Comparison of ENCODE assay signal across 9 mouse cellular contexts in genomic region chr8:11957046-11957783, GRCm38 (mm10).
DNase-seq lines count a peak whose midpoint lies in the region; ATAC-seq lines count a peak whose summit lies in the region.
"Had no signal": no experiment of that assay in that cellular context is flagged by ENCODE, and none has a peak within 500 bp of the region (broad histone marks: within the 10 kb centered on the region; RNA-seq: fewer than 3 reads in every experiment).

No protein-coding gene starts in this region.

- H3K9me3 ChIP-seq in limb, embryonic 11.5 days (ENCODE audit: control insufficient read depth, low read length), result no peaks in the 10 kb centered on the region
- no peaks in the 10 kb centered on the region for H3K9me3 ChIP-seq in limb, embryonic 10.5 days (replicated peaks)
- H3K9me3 ChIP-seq in neural tube, embryonic 12.5 days, result no peaks in the 10 kb centered on the region
- H3K9me3 ChIP-seq: embryonic facial prominence, embryonic 15.5 days had no signal

- no peak overlapping the region for H3K4me3 ChIP-seq in limb, embryonic 11.5 days (ENCODE audit: low read depth, low read length)
- no peak overlapping the region for H3K4me3 ChIP-seq in limb, embryonic 10.5 days
- no peak overlapping the region for H3K4me3 ChIP-seq in neural tube, embryonic 12.5 days
- H3K4me3 ChIP-seq: embryonic facial prominence, embryonic 15.5 days had no signal

- no peaks in the 10 kb centered on the region for H3K36me3 ChIP-seq in limb, embryonic 11.5 days (ENCODE audit: control insufficient read depth, insufficient read depth, low read length)
- H3K36me3 ChIP-seq in limb, embryonic 10.5 days, result no peaks in the 10 kb centered on the region
- H3K36me3 ChIP-seq in neural tube, embryonic 12.5 days, result no peaks in the 10 kb centered on the region
- H3K36me3 ChIP-seq: embryonic facial prominence, embryonic 15.5 days had no signal

- no peaks in the 10 kb centered on the region for H3K4me1 ChIP-seq in limb, embryonic 11.5 days (ENCODE audit: control insufficient read depth, insufficient read depth, low read length)
- no peaks in the 10 kb centered on the region for H3K4me1 ChIP-seq in limb, embryonic 10.5 days
- H3K4me1 ChIP-seq in neural tube, embryonic 12.5 days, result no peaks in the 10 kb centered on the region
- H3K4me1 ChIP-seq: embryonic facial prominence, embryonic 15.5 days had no signal

- WGBS in limb, embryonic 11.5 days, result 72% methylated on average over 7 of the region's 7 CpGs
- WGBS in limb, embryonic 10.5 days, result 75% methylated on average over 7 of the region's 7 CpGs
- WGBS in neural tube, embryonic 12.5 days, result 70% methylated on average over 7 of the region's 7 CpGs

- no peak overlapping the region for H3K27ac ChIP-seq in limb, embryonic 11.5 days (replicated peaks; ENCODE audit: low read depth, low read length)
- no peak overlapping the region for H3K27ac ChIP-seq in limb, embryonic 10.5 days
- no peak overlapping the region for H3K27ac ChIP-seq in neural tube, embryonic 12.5 days
- H3K27ac ChIP-seq: embryonic facial prominence, embryonic 15.5 days had no signal

- H3K4me2 ChIP-seq in limb, embryonic 11.5 days (ENCODE audit: low read depth, severe bottlenecking), result no peak overlapping the region
- no peak overlapping the region for H3K4me2 ChIP-seq in neural tube, embryonic 12.5 days (replicated peaks)
- H3K4me2 ChIP-seq: embryonic facial prominence, embryonic 15.5 days had no signal

- H3K9ac ChIP-seq in limb, embryonic 11.5 days (ENCODE audit: low read length), result no peak overlapping the region
- H3K9ac ChIP-seq in neural tube, embryonic 12.5 days, result no peak overlapping the region
- H3K9ac ChIP-seq: embryonic facial prominence, embryonic 15.5 days had no signal

- peak; percentile 48 for DNase-seq in limb, embryonic 11.5 days (ENCODE audit: low spot score)
- DNase-seq in limb, embryonic 10.5 days (ENCODE audit: low spot score), result no peak
- peak; percentile 60 for DNase-seq in NIH3T3 (ENCODE audit: low read depth)
- DNase-seq in cerebellum, postnatal 36 days, result peak; percentile 14 to 60
- DNase-seq in layer of hippocampus, adult 9-11 months, result peak; percentile 22
- DNase-seq in gastrocnemius, postnatal 10 days, result no peak

- no peak for ATAC-seq in limb, embryonic 11.5 days (ENCODE audit: insufficient number of reproducible peaks, low FRiP score, low TSS enrichment, low read depth)
- peak; percentile 27 to 42; a peak in 1 of 4 replicates for ATAC-seq in hematopoietic stem cell, adult 5-6 weeks (replicated peaks in 1 of 2; ENCODE audit: insufficient read depth in 1 of 2, low FRiP score in 2 of 2, low TSS enrichment in 1 of 2, low read depth in 1 of 2, poor library complexity in 2 of 2, severe bottlenecking in 2 of 2)
- peak; percentile 41; the same call in 1 of the 2 replicates for ATAC-seq in neural tube, embryonic 12.5 days (ENCODE audit: low FRiP score, low read depth)

- H3K27me3 ChIP-seq in limb, embryonic 11.5 days (ENCODE audit: control insufficient read depth, insufficient read depth, low read length), result no peaks in the 10 kb centered on the region
- H3K27me3 ChIP-seq in limb, embryonic 10.5 days (ENCODE audit: low read depth, poor library complexity, severe bottlenecking), result peaks cover 9% of the 10 kb centered on the region
- H3K27me3 ChIP-seq in neural tube, embryonic 12.5 days (replicated peaks), result peaks cover 10% of the 10 kb centered on the region; the same call in 1 of the 2 replicates

Comparison
In these comparisons a context has a peak if more than half of its experiments do, and no peak if none do; other contexts are left out.
1. DNase-seq: peak in limb, embryonic 11.5 days (single experiment), NIH3T3 (single experiment), cerebellum, postnatal 36 days (2 of 2) and layer of hippocampus, adult 9-11 months (single experiment); none in limb, embryonic 10.5 days (single experiment) and gastrocnemius, postnatal 10 days (single experiment).